In the genomic region with DNA sequence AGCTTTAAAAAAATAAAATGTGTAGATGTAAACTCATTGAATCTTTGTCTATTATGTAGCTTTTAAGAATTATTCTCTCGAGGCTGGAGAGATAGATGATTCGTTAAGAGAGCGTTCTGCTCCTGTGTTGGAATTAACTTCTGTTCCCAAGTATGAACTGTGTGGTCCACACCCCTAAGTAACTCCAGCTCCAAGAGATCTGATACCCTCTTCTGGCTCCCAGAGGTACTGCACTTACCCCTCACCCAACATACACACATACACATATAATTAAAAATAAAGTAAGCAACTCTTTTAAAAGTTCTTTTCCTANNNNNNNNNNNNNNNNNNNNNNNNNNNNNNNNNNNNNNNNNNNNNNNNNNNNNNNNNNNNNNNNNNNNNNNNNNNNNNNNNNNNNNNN, we compare ENCODE assay signal across 9 mouse cellular contexts. TPM values are rescaled to one million over a fixed set of nuclear protein-coding genes. Genes with fewer than 3 reads are reported as not detected.
DNase-seq lines count a peak whose midpoint lies in the region; ATAC-seq lines count a peak whose summit lies in the region.
"Had no signal": no experiment of that assay in that cellular context is flagged by ENCODE, and none has a peak within 500 bp of the region (broad histone marks: within the 10 kb centered on the region; RNA-seq: fewer than 3 reads in every experiment).

No protein-coding gene starts in this region.

- no peak overlapping the region for H3K4me2 ChIP-seq in midbrain, embryonic 11.5 days
- H3K4me2 ChIP-seq in midbrain, embryonic 16.5 days (ENCODE audit: low read length) = no peak overlapping the region
- H3K4me2 ChIP-seq: embryonic facial prominence, embryonic 12.5 days had no signal

- WGBS in midbrain, embryonic 11.5 days = 61% methylated on average over 3 of the region's 3 CpGs
- 57% methylated on average over 3 of the region's 3 CpGs for WGBS in midbrain, embryonic 16.5 days

- no peak overlapping the region for H3K9ac ChIP-seq in midbrain, embryonic 11.5 days (ENCODE audit: low read length)
- no peak overlapping the region for H3K9ac ChIP-seq in midbrain, embryonic 16.5 days (ENCODE audit: low read depth, low read length)
- H3K9ac ChIP-seq: embryonic facial prominence, embryonic 12.5 days had no signal

- H3K27ac ChIP-seq in midbrain, embryonic 11.5 days (ENCODE audit: low read depth, low read length) = no peak overlapping the region
- H3K27ac ChIP-seq in midbrain, embryonic 16.5 days (ENCODE audit: low read length) = no peak overlapping the region
- H3K27ac ChIP-seq: embryonic facial prominence, embryonic 12.5 days had no signal

- no peaks in the 10 kb centered on the region for H3K4me1 ChIP-seq in midbrain, embryonic 11.5 days (ENCODE audit: control insufficient read depth, insufficient read depth, low read length)
- no peaks in the 10 kb centered on the region for H3K4me1 ChIP-seq in midbrain, embryonic 16.5 days (ENCODE audit: control insufficient read depth, insufficient read depth, low read length)
- H3K4me1 ChIP-seq: embryonic facial prominence, embryonic 12.5 days had no signal

- no peaks in the 10 kb centered on the region for H3K36me3 ChIP-seq in midbrain, embryonic 11.5 days (ENCODE audit: control insufficient read depth, insufficient read depth, low read length)
- H3K36me3 ChIP-seq in midbrain, embryonic 16.5 days (ENCODE audit: control insufficient read depth, insufficient read depth, low read length) = no peaks in the 10 kb centered on the region
- H3K36me3 ChIP-seq: embryonic facial prominence, embryonic 12.5 days had no signal

- ATAC-seq in midbrain, embryonic 11.5 days (ENCODE audit: low FRiP score) = peak; percentile 86
- ATAC-seq in midbrain, embryonic 16.5 days = no peak
- no peak for ATAC-seq in activated CD4-positive, CD25-positive, alpha-beta regulatory T cell, adult 4 months

- peak; percentile 85 for DNase-seq in midbrain, embryonic 11.5 days (ENCODE audit: low spot score, missing footprints)
- peak; percentile 44 for DNase-seq in brain, adult 2 months (ENCODE audit: low read depth, low spot score)
- peak; percentile 5 to 65 for DNase-seq in frontal cortex, adult 2 months (ENCODE audit: extremely low spot score in 1 of 2, low spot score in 1 of 2)
- DNase-seq in layer of hippocampus, postnatal 10 days (ENCODE audit: low spot score in 2 of 2) = peak; percentile 40 to 43
- peak; percentile 29 for DNase-seq in right cerebral cortex, postnatal 4 days

- H3K4me3 ChIP-seq in midbrain, embryonic 11.5 days (ENCODE audit: low read depth, low read length) = no peak overlapping the region
- H3K4me3 ChIP-seq in midbrain, embryonic 16.5 days (ENCODE audit: low read depth, low read length) = no peak overlapping the region
- H3K4me3 ChIP-seq: embryonic facial prominence, embryonic 12.5 days had no signal

- H3K27me3 ChIP-seq in midbrain, embryonic 11.5 days (ENCODE audit: control insufficient read depth, insufficient read depth, low read length) = no peaks in the 10 kb centered on the region
- no peaks in the 10 kb centered on the region for H3K27me3 ChIP-seq in midbrain, embryonic 16.5 days (ENCODE audit: control insufficient read depth, insufficient read depth, low read depth, low read length)
- H3K27me3 ChIP-seq: embryonic facial prominence, embryonic 12.5 days had no signal

- no peaks in the 10 kb centered on the region for H3K9me3 ChIP-seq in midbrain, embryonic 11.5 days (ENCODE audit: control insufficient read depth, low read length)
- no peaks in the 10 kb centered on the region for H3K9me3 ChIP-seq in midbrain, embryonic 16.5 days (replicated peaks; ENCODE audit: control insufficient read depth, low read length, poor library complexity, severe bottlenecking)
- H3K9me3 ChIP-seq: embryonic facial prominence, embryonic 12.5 days had no signal

RNA-seq across cellular contexts. Expression of gene Thsd7b, which starts 28.8 kb away (rescaled TPM):
- 3.1 and 3.3 TPM in 2 replicates for polyA plus RNA-seq in midbrain, embryonic 11.5 days (2014; fragmentation: Nextera tagmentation; extraction: Ambion mirVana)
- polyA plus RNA-seq in midbrain, embryonic 16.5 days (2015; fragmentation: Nextera tagmentation; extraction: Ambion mirVana) = 14.1 and 15.8 TPM in 2 replicates
- 4.2 and 4.6 TPM in 2 replicates for polyA plus RNA-seq in frontal cortex, adult 2 months (2012; rRNA removed)
- 10 to 100 TPM; 30.8 to 34.5 TPM for total RNA-seq in layer of hippocampus, postnatal 10 days (2021)
- polyA plus RNA-seq in activated CD4-positive, CD25-positive, alpha-beta regulatory T cell, adult 4 months (2017; shearing (Covaris generic)) = under 1 TPM; 0.57 to 0.71 TPM
- total RNA-seq: neutrophil, adult 5-6 weeks had no signal

Comparison
In these comparisons a context has a peak if more than half of its experiments do, and no peak if none do; other contexts are left out.
1. DNase-seq: peak in every context shown above with its lines; median percentile 85 in midbrain, embryonic 11.5 days; 44 in brain, adult 2 months; 42 in layer of hippocampus, postnatal 10 days; 35 in frontal cortex, adult 2 months; 29 in right cerebral cortex, postnatal 4 days.